Mouse (Mus musculus): ENCODE data around the gene Neu4.
"Not testable (repeated sequence)": the region's sequence is repeated elsewhere in the genome, so short reads cannot be mapped to it uniquely, and the experiment has no call there.

The Neu4 gene

GRCm38 (mm10) chr1:94020151-94020550, at the start of gene Neu4:
Neu4 (plus strand) TSS chr1:94020451.
- DNase-seq (ENCODE audit: low spot score in 2 of 2): no peak

- not testable (repeated sequence) for DNase-seq (ENCODE audit: low spot score in 2 of 2)
These were observed 49.5 kb upstream of the Neu4 start for GRCm38 (mm10) chr1:93970797-93971196.

DNA sequence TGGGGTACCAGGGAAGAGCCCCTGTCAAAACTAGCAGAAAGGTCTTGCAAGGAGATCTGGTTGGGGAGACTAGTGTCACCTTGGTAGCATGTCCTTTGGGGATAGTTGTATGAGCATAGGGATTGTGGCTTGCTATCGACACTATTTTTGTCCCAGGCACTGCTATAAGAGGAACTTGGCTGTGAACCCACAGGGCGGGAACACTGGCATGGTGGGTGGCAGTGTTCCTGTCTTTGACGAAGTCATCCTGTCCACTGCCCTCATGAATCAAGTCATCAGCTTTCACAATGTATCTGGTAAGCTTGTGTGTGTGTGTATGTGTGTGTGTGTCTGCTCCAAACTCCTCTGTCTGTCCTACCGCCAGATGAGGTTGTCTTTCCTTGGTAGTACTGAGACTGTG, 44.5 kb upstream of the Neu4 start:
- not testable (repeated sequence) for DNase-seq (ENCODE audit: low spot score in 2 of 2)

DNA sequence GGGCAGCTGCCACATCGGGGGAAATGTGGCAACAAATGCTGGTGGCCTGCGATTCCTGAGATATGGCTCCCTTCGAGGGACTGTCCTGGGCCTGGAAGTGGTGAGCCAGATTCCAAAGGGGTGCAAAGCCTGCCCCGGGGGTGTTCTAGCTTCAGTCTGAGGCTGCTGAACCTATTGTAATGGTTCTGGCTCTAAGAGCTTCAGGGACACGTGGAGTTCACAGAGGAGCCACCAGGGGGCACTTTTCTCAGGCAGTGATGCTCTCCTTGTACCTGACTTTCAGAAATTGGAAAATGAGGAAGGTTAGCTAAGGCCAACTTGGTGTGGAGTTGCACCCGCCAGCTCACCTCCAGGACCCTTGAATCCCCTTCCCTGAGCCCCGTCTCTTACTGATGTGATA, 42.0 kb upstream of the Neu4 start:
- not testable (repeated sequence) for DNase-seq (ENCODE audit: low spot score in 2 of 2)

- not testable (repeated sequence) for DNase-seq (ENCODE audit: low spot score in 2 of 2)
These were observed 39.3 kb upstream of the Neu4 start for GRCm38 (mm10) chr1:93980932-93981331.

GRCm38 (mm10) chr1:93986167-93986566, 34.1 kb upstream of the Neu4 start:
- no peak for DNase-seq (ENCODE audit: low spot score in 2 of 2)

- DNase-seq (ENCODE audit: low spot score in 2 of 2): no peak
These were observed 31.5 kb upstream of the Neu4 start for GRCm38 (mm10) chr1:93988786-93989185.

- not testable (repeated sequence) for DNase-seq (ENCODE audit: low spot score in 2 of 2)
These were observed 30.0 kb upstream of the Neu4 start, which contains the start of gene Gal3st2c for GRCm38 (mm10) chr1:93990209-93990608. Gal3st2c (plus strand) TSS chr1:93990509.

DNA sequence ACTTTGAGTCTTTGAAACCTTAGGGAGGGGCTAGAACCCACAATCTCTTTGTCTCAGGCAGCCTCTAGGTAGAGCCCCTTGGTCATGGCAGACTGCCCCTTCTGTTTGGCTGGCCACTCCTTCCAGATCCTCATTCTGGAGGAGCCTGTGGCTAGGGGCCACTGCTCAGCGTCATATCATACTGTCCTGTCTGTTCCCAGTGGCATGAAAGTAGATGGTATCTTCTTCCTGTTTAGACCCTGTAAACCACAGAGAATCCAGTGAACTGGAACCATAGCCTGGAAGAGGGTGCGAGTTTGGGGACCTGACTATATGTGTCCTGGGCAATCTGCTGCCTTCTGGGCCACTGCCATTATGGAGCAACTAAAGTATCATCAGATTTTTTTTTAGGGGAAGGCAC, 29.2 kb upstream of the Neu4 start:
- not testable (repeated sequence) for DNase-seq (ENCODE audit: low spot score in 2 of 2)

DNA sequence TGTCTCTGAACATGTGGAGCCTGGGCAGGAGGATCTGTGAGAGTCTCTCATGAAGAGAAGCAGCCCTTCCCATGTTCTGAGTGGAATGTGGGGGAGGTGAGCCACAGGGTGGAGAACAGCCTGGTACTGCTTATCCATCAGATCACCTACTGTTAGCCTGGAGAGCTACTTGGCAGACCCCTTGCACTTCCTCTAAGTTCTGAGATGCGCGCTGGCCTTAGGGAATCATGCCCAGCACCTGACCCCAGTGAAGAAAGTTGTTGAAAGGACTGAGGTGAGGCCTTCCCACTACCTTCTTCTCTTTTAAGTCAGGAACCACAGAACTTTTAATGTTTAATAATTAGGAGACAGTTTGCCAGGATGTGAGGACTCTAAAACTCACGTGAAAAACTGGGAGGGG, 28.8 kb upstream of the Neu4 start:
- DNase-seq (ENCODE audit: low spot score in 2 of 2): not testable (repeated sequence)

- DNase-seq (ENCODE audit: low spot score in 2 of 2): no peak
These were observed 19.2 kb upstream of the Neu4 start for GRCm38 (mm10) chr1:94001023-94001422.

GRCm38 (mm10) chr1:94005954-94006506, 14.2 kb upstream of the Neu4 start:
- DNase-seq (ENCODE audit: low spot score in 2 of 2): peak; percentile 25 to 44

GRCm38 (mm10) chr1:94008826-94009225, 11.4 kb upstream of the Neu4 start:
- peak; percentile 81 to 84 for DNase-seq (ENCODE audit: low spot score in 2 of 2)

GRCm38 (mm10) chr1:94011643-94012042, 8.6 kb upstream of the Neu4 start:
- DNase-seq (ENCODE audit: low spot score in 2 of 2): no peak

- DNase-seq (ENCODE audit: low spot score in 2 of 2): no peak
These were observed 7.4 kb downstream of the Neu4 start for GRCm38 (mm10) chr1:94027506-94028108.

DNA sequence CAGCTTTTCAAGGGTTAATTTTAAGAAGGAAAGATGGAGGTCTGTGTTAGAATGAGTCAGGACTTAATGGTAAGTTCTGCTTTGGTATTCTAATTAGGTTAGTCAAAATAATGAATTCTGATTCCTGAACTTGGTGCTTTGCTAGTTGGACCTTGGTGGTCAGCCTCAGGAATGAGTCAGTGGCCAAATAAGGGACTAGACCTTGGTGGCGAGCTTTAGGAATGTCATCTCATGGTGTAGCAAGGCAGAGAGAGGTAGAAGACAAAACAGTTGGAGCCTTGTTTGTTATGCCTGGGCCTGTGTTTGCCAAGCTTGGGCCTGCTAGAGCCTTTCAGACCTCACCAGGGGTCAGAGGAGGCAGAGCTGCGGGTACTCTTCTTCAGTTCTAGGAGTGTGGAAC, 8.5 kb downstream of the Neu4 start:
- DNase-seq (ENCODE audit: low spot score in 2 of 2): no peak

- DNase-seq (ENCODE audit: low spot score in 2 of 2): no peak
These were observed 12.9 kb downstream of the Neu4 start for GRCm38 (mm10) chr1:94033075-94033602.

GRCm38 (mm10) chr1:94034984-94035743, 14.9 kb downstream of the Neu4 start:
- peak; percentile 88 to 89 for DNase-seq (ENCODE audit: low spot score in 2 of 2)

GRCm38 (mm10) chr1:94040391-94040790, 20.1 kb downstream of the Neu4 start:
- DNase-seq (ENCODE audit: low spot score in 2 of 2): no peak

DNA sequence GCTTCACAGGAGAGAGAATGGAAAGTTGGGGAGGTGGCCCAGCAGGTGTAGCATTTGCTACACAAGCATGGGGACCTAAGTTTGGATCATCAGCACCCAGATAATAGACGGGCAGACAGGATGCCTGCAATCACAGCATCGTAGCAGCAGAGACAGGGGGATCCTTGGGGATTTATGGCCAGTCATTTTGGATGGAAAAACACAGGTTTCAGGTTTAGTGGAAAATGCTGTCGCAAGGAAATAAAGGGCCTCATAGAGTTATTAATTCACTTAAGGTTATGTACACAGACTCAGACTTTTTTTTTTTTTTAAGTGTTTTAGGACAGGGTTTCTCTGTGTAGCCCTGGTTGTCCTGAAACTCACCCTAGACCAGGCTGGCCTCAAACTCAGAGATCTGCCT, 25.3 kb downstream of the Neu4 start:
- DNase-seq (ENCODE audit: low spot score in 2 of 2): no peak

DNA sequence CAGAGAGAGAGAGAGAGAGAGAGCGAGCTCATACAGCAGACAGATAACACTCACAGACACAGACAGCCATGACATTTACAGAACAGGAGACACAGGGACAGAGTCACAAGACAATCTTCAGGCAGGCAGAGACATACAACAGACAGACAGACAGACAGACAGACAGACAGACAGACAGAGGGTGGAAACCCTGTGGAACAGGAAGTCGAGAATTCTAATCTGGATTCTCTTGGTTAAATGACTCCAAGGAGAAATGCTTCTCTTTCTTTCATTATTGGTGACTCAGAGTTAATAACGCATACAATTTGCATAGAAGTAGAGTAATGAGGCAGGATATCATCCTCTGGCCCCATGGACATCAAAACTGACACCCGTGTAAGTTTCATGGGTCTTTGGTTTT, 26.3 kb downstream of the Neu4 start:
- DNase-seq (ENCODE audit: low spot score in 2 of 2): no peak

DNA sequence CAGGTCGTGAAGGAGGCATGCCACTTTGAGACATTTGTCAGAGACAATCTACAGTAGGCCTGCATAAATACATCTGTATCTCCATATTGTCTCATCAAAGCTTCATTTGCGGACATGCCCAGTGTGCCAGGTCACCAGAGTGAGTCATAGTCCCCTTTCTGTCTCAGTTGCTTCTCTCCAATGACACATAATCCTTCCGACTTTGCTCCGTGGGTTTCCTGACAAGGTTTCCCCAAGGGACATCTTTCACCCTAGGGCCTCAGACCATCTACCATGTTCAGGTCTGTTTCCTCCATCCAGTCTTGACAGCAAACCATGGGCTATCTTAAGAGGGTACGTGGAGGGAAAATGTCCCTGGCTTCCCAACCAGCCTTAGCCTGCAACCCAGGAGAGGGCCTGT, 30.9 kb downstream of the Neu4 start:
- no peak for DNase-seq (ENCODE audit: low spot score in 2 of 2)

GRCm38 (mm10) chr1:94052373-94052772, 32.1 kb downstream of the Neu4 start, which contains the start of gene Pdcd1:
Pdcd1 (minus strand) TSS chr1:94052553.
- no peak for DNase-seq (ENCODE audit: low spot score in 2 of 2)
